Mouse (Mus musculus): ENCODE measurements around the gene Tnfrsf13c.

DNA sequence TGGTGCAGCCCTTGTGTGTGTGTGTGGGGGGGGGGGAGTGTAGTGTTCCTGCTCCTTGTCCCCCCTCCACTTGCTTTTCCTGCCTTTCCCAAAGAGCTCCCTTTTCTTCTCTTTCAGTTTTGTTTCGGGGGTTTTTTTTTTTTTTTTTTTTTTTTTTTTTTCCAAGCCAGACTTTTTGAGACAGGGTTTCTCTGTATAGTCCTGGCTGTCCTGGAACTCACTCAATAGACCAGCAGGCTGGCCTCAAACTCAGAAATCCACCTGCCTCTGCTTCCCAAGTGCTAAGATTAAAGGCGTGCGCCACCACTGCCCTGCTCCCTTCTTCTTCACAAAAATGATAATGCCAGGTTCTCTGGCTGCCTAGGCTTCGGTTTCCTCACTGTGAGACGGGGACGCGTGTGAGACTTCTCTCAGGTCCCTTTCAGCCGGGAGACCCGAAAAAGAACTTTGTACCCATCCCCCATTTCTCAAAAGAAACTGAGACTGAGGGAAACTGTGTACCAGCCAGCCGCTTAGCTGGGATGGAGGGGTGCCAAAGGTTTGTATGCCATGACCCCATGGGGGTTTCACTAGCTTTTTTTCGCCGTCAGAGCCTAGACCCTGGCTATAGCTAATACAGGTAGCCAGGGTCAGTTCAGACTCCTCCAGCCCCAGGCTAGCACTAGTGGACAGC, 4.0 kb downstream of the Tnfrsf13c start:
- TF ChIP-seq CTCF (IDR thresholded peaks at IDR 0.05; ENCODE audit: low read depth) (no peak), EP300 (IDR thresholded peaks at IDR 0.05; ENCODE audit: low read depth) (no peak)
